Mouse (Mus musculus) lung, adult 18-20 months (tissue): ENCODE results near the gene Tmem214.

Source experiments
- DNase-seq, 2 experiments: peaks; one replicate each; pipeline ENCODE4 v3.0.0; 2022; ENCODE audit warnings: mixed read lengths in 2 of 2

Tmem214 gene

DNA sequence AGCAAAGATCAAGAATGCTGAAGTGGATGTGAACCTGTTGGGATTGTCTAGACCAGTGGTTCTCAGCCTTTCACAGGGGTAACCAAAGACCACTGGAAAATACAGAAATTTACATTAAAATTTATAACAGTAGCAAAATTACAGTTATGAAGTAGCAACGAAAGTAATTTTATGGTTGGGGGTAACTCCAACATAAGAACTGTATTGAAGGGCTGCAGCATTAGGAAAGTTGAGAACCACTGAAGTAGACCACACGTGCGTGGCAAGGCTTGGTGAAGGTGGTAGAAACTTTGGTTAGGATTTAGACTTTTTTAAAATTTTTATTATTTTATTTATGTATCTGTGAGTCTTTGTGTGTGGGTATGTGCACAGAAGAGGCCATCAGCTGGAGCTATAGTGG is at the start of gene Tmem214:
Tmem214 (plus strand) TSS at position 301 of the 400 bp plus-strand sequence.
- no peak for DNase-seq

DNA sequence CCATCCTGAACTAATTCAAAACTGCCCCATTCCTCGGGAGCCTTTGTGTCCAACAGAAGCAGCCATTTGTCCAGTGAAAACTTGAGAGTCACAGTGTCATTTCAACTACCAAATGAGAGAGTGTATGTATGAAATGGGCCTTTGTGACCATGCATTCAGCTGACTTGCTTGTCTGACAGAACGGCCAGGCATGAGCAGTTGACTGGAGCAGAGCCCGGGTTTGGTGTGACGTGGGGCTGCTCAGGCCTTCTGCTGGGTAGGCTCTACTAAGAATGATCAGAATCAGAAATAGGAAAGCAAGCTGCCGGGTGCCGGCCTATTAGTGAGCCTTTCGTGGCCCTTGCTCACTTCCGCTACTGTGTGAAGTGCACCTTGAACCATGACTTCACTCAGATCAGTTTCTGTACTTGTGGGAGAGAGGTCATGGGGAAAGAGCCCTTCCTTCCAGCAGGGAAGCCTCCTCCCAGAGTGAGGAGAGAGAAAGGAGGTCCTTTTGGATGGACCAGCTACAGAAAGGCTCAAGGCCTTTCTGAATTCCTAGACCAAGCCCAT is 49.0 kb upstream of the Tmem214 start:
- no peak for DNase-seq

DNA sequence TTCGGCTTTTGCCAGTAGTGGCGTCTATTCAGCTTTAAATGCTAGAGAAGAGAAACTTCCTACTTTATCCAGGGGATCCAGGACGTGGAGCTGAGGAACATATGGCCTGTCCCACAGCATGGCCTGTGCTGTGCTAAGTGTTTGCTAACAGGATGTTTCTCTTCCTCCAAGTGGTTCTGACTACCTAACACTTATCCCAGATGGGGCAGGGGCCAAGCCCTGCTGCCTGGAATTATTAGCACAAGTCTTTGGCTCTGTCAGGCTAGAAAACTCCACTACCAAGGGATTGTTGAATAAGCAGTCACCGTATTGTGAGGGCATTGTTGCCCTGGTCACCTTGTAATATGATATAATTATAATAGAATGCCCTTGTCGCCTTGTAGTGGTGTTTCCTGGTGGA is 45.1 kb upstream of the Tmem214 start:
- DNase-seq: peak; percentile 55 to 68

DNA sequence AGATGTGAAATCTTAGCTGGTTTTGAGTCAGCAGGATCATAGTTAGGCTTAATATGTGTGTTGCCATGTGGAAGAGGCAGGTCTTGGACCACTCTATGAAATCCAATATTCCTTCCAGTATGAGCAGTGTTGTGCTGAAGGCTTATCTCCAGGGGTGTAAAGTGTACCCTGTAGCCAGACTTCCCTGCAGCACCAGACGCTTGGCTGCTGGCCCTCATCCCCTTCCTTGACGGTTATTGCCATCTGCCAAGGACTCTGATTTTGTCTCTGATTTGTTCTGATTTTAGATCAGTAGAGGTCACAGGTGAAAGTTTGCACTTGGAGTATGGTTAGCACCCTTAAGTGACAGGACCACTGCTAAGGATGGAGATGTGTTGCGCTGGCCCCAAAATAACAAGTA is 44.7 kb upstream of the Tmem214 start:
- DNase-seq: no peak

DNA sequence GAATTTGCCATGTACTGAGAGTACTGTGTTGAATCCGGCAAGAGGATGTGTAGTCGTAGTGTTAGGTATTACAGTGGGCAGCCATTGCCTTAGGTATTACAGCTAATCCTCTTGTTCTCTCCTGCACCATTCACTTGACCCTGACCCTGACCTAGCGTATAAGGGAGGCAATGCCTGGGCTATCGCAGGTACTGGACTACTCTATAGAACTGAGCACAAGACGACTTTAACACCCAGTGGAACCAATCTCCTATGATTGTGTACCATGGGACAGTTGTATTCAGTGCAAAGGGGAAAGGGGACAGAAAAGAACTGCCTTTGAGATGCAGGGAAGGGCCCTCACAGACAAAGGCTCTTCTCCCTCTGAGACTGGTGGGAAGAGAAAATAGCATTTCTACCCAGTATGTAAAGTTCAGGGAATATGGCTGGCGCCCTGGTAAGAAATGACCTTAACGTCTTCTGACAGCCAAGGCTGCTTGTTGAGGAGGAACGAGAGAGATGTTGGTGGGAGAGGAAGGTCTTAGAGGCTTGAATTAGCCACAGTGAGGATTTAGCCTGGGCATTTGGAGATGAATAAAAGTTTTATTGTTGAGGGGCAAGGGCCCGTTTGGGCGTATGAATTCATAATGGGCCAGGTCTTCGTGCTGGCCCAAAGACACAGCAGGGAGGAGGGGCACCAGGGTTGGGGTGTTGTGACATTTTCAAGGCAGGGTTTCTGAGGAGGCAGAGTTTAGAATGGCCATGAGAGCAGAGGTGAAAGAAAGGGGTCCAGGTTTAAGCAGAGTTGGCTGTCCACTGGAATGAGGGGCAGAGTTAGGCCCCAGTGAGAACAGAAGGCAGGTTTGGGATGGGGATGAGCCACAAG is 43.5 kb upstream of the Tmem214 start:
- no peak for DNase-seq

DNA sequence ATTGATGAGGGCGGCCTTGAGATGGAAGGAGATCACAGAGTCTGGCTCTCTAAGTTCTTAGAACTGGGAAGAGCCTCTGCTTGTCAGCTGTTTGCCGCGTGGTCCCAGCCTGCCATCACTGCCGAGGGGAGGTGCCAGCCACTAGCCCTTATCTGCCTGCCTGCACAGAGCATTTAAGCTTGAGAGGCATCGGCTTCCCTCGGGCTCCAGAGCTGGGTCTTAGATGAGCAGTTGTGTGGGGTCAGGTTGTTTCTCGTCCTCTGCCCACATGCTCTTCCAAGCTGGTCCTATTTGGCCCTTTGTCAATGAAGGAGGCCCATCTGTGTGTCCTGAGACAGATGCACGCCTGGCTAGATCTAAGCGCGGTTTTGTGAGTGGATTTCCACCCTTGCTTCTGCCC is 42.6 kb upstream of the Tmem214 start:
- no peak for DNase-seq

DNA sequence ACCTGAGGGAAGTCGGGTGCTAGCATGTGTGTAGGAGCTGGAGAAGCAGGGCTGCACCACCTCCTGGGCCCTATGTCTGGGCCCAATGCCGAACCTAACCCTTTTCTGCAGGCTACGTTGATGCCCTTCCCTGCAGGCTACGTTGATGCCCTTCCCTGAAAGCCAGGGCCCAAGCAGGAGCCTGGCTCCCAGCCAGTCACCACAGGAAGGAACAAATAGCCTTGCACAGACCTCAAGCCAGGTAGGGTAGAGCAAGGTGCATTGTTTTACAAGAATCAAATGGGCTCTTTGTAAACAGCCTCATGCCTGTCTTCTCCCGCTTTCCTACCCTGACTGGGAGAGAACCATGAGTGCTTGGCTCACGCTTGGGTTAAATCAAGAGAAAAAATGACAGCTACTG is 42.0 kb upstream of the Tmem214 start:
- DNase-seq: no peak

DNA sequence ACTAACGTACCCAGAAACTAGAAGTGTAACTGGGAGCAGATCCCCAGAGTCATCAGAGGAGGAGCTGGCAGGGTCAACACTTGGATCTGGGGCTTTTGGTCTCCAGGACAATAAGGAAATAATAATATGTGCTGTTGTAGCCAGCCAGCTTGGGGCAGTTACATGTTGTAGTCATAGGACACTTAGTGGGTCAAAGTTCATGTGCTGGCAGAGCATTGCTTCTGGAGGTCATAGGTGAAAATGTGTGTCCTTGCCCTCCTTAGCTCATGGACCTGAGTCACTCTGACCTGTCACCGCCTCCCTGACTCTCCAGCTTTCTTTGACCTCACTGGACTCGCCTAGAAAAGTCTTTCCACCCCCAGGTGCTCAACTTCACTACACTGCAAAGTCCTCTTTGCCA is 34.4 kb upstream of the Tmem214 start:
- no peak for DNase-seq

DNA sequence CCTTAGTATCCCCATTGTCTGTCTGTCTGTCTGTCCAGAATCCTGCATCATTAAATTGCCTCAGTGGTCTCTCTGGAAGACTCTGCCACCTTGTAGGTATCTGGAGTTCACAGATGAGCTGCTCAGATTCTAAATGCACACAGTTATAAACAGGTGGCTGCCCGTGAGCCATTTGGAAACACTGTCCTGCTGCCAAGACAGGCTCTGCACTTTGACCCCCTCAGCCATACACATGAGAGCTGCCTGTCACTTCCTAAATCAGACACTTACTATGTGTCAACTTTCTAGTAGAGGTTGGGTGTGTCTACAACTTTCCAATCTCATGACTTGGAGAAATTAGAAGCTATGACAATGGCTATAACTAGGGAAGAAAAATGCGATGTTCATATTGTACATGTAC is 28.1 kb upstream of the Tmem214 start:
- DNase-seq: no peak

DNA sequence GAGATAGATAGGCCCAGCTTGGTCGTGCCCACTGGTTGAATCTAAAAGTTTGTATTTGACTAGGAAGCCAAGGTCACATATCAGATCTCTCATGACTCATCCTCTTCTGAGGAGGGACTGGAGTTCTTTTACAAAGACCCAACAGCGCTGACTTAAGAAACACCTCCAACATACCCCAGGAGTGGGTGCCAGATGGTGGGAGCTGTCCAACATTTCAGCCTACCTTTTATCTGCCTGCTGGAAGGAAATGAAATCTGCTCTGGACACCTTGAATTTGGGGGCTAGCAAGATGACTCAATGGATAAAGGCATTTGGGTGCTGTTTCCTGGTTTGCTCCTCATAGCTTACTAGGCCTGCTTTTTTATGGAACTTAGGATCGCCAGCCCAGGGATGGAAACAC is 25.9 kb upstream of the Tmem214 start:
- DNase-seq: no peak

DNA sequence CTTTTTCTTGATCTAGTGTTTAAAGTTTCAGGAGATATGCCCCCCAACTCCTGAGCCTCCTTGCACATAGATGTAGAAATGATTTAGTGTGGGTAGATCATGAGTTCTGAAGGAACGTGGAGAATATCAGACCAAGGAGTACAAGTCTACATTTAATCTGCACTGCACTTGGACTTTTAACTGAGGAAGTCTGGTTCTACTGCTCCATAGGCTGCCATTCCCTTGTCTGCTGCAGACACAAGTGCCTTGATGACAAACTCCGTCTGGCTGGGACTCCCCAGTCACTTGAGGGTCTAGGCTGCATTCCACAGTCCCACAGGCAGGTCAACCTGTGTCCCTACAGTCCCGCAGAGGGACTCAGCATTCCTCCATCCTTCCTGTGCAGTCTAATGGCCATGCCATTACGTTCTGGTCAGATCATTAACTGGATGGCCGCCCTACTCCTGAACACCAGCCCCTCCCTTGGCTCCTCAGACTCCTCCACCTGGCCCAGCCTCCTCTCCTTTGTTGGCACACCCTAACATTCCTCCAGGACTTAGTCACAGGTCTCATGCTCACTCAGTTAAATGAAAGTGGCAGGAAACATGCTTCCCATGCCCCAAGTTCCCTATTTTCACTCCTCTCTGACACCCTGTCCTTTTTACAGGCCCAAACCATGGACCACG is 17.8 kb upstream of the Tmem214 start:
- peak; percentile 86 to 89 for DNase-seq

DNA sequence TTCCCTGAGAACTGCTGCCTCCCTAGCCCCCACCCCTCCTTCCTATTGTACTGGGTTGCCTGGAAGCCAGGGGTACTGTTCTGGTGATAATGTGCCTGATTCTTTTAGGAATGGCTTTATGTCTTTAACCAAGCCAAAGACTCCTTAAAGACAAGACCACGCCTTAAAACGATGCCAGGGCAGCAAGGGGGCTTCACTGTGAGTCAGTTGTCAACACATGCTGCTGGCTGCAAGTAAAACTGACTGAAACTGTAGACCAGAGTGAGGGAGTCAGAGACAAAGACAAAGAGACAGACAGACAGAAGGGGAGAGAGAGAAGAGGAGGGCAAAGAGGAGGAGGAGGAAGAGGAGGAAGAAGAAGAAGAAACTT is 17.3 kb upstream of the Tmem214 start:
- no peak for DNase-seq

DNA sequence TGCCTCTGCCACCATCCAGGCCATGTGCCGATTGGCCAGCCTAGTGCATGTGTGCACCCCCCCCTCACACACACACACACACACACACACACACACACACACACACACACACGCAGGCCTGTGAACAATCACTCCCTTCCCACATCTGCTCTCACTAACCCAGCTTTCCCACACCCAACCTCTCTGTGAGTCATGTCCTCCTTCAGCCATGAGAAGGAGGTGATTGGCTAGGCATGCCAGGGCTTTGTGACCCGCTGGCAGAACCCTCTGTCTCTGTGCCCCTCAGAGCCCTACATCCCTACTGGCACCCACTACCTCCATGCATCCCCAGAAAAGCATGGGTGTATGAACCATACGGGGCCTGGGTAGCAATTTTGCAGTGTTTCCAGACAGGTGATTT is 14.3 kb upstream of the Tmem214 start:
- no peak for DNase-seq

DNA sequence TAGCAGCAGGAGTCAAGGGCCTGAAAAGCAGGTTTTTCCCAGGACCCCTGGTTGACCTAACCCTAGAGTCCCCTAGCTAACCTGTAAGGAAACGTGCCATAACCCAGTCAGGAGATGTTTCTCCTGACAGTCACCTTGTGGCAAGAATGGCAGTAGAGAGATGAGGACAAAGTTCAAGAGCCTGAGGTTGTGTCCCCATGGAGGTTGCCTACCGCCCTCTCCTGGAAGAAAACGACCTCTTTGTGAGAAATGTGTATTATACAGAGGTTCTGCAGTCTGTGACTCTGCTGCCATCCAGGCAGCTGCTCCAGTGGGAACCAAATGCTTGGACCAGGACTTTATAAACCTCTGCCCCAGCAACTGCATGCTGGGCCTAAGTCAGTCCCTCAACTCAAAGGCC is 12.1 kb upstream of the Tmem214 start:
- DNase-seq: no peak

DNA sequence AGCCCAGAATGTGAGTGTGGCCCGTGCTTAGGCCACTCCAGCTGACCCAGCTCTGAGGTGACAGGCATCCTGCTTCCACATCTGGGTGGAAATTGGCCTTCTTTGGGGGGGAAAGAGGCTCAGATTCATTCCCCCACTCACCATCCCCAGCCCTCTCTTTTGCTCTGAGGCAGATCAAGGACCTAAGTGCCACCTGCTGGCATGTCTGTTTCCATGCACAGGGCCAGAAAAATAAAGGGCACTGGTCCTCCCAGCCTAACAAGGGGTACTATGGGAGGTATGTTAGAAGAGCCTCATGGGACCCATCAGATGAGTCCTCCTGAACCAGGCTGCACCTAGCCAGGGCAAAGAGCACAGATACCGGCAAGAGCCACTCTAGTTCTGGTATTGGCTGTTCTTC is 11.7 kb upstream of the Tmem214 start:
- DNase-seq: no peak

DNA sequence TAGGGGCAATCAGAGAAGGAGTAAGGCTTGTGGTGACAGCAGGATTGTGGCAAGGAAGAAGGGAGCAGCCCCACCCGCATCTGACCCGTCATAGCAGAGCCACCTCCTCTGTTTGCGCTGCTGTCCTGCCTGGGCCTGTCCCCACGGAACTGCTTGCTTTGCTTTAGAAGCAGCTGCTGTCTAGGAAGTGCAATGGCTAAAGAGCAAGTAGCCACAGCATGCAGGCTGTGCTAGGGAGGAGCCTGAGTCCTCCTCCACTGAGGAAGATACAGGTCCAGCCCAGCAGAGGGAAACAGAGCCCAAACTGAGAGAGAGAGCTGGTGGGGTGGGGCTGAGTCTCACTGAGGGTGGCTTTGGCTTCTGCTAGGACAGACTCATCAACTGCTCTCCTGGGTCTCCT is 4.0 kb upstream of the Tmem214 start:
- no peak for DNase-seq

DNA sequence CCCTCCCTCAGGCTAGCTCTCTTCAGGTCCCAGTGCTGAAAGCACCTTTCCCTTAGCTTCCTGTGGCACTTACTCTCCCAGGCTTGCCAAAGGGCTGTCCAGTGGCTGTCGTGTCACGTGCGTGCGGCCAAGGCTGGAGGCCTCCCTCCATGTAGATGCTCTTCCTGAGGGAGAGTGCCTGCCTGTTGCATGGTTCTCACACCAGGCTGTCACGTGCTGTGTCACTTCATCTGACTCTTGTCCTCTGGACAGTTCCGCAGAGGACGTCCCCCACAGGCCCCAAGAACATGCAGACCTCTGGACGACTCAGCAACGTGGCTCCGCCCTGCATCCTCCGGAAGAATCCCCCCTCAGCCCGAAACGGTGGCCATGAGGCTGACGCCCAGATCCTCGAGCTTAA is 3.5 kb upstream of the Tmem214 start:
- DNase-seq: no peak

DNA sequence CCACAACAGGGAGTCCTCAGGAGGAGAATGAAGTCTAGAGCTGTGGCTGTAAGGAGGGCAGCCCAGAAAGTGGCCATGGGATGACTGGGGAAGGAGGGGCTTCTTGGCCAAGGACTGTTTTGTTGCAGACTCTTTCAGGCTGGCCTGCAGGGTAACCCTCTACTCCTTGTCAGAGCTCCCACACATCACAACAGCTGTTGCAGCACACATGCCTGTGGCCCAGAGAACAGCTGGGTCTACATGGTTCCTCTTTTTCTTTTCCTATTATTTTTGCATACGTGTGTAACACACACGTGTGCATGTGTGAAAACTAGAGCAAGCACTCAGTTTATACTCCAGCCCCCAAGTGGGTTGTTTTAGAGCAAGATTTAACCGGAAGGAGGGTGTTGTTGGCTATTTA is 941 bp upstream of the Tmem214 start:
- DNase-seq: no peak

DNA sequence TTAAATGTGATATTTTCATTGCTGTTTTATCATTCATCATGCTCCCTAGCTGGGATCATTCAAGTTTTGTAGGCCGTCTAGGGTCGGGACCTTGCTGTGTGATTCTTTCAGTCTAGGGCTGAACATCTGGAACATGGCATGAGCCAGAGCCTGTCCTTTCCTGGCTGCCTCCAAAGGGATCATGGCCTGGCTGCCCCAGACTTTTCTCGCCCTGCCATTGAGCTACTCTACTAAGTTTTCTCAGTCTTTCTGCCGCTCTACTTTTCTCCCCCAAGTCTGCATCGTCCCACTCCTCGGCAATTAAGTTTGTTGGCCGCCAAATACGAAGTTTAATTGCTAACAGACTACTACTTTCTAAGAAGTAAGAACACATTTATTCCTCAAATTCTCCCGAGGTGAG is 1.2 kb downstream of the Tmem214 start:
- no peak for DNase-seq

DNA sequence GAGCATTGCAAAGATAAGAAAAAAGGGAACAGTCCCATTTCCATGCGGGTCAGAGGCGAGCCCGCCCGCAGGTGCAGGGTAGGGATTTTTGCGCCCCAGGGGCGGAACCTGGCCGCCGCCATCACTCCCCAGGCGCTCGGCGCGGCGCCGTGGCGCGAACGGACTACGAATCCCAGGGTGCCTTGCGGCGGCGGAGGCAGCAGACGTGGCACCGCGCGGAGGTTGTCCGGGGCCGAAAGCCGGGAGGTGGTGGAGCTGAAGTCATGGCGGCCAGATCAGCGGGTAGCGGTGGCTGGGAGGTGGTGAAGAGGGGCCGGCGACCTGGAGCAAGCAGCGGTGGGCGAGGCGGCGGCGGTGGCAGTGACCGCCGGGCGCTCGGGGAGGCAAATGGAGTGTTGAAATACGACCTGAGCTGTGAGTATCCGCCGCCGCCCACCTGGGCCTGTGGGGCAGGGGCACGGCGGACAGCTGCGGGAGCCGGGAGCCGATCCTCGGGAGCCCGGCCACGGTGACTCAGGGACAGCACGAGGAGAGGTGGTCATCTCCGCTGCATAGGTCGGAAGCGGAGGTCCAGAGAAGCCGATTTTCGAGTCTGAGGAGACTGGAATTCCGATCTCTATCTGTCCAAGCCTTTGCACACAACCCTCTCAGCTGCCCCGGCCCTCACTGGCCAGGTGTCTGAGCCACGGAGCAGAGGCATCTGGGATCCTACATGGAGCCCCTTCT is 1.8 kb downstream of the Tmem214 start:
- peak; percentile 93 for DNase-seq

DNA sequence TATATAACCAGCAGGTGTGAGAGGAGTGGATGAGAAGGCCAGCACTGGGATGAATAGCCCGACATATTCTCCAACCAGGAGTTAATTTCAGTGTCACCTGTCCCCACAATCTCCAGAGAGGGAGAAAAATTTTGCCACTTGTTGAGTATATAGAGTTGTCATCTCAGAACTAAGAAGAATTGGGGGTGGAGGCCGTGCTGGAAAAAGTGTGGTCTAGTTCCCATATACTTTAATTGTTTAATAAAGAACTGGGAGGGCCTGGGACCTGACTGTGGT is 2.3 kb downstream of the Tmem214 start:
- no peak for DNase-seq

DNA sequence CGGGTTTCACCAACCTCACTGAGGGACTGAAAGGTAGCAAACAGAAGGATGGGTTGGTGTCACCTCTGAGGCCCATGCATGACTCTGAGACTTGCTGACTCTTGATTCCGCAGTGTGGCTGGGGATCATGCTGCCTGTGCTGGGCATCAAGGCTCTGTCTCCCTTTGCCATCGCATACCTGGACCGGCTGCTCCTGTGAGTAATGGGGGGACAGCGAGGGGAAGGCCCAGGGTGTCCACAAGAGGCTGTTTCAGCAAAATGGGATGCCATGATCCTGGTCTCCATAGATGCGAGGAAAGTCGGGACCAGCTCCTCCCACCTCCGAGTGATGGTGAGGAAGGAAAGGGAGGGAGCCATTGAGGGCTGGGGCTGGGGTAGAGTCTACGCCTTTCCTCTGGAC is 4.8 kb downstream of the Tmem214 start:
- no peak for DNase-seq

DNA sequence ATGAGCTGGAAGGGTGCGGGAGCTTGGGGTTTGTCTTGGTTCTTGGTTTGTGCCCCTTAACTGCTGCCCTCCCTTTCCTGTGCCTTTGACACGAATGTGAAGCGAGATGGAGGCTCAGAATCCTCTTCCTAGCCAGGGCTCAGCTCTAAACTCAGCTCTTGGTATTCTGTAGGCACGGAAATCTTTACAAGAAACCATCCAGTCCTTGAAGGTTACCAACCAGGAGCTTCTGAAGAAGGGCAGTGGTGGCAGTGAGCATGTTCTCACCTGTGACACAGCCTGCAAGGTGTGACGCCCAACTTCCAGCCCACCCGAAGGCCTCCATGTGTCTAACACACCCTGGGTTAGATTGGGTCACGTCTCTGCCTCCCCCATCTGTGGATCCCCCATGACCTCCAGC is 6.6 kb downstream of the Tmem214 start:
- DNase-seq: no peak

DNA sequence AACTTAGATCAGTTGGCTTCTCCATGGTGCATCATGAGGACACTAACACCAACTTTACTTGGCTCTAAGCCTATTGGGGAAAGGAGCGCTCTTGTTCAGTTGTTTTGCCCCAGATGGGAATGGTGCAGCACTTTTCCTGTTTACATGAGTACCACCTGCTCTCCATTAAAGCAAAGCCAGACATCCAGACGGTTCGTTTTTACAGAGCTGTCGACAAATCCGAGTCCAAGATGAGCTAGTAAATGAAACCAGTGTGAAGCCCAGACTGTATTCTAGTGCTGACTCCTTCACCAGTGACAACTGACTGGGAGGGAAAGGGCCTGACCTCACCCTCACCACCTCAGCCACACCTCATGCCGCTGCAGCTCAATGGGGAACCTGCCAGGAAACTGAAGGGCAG is 10.8 kb downstream of the Tmem214 start:
- DNase-seq: no peak
